Mouse (Mus musculus) testis, adult 2 months (tissue): ENCODE measurements at regions not wholly inside any gene's neighbourhood (a gene's known extent, or its start where the extent isn't known, plus 50 kb on each side); places are given as distances from the start of the nearest gene placed in this dataset.

Experiments used
- CTCF ChIP-seq: fragments of 200-500 bp; IDR thresholded peaks from 2 replicates; pipeline ENCODE4 v1.5.1; 2012; ENCODE audit warnings: low read depth, mild to moderate bottlenecking, inconsistent platforms, low read length, moderate library complexity; ENCODE audit not compliant: control insufficient read depth, insufficient read depth, insufficient replicate concordance
- POLR2A ChIP-seq: fragments of 200-500 bp; IDR thresholded peaks from 2 replicates; pipeline ENCODE4 v1.6.1; 2012; ENCODE audit warnings: low read depth, mild to moderate bottlenecking, inconsistent platforms, low read length, moderate library complexity; ENCODE audit not compliant: control insufficient read depth

GRCm38 (mm10) chr3:143375527-143376061 lies 493.8 kb upstream of the Pkn2 start:
- TF ChIP-seq CTCF (no peak), POLR2A (no peak)
